Mouse (Mus musculus) CH12F3 (cell line): ENCODE results near the gene Vps13a.
"Not testable (repeated sequence)": the region's sequence is repeated elsewhere in the genome, so short reads cannot be mapped to it uniquely, and the experiment has no call there.

ENCODE experiments used
- in situ Hi-C: fragments of 300-500 bp; cut with MboI; formaldehyde crosslinking; loops from 2 replicates; pipeline ENCODE4 v1.14.3; 2020; ENCODE audit warnings: low sequenced_read_pairs

Gene Vps13a

DNA sequence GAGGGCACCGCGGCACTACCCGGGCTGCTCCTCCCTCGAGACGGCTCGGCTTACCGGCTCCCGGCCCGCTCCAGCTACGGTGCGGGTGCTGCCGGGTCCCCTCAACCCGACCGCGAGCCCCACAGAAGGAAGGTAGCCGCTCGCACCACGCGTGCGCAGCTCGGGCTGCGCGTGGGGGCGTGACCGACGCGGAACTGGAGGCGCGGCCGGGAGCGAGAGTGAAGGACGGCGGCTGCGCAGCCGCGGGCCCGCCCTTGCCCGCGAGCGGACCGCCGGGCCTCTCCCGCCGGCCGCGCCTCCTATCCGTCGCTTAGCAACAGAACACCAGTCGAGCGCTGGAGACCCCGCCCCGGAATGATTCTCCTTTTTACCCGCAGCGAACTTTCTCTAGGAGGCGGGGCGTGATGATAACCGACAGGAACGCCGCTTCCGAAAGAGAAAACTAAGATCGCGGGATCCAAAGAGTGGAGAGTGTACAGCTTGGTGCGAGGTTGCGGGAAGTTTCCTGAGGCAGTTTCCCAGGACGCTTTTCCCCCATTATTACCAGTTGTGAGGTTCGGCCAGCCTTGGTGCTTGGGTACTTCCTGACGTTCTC is at the start of gene Vps13a:
TSS of gene Vps13a (minus strand) at position 144 of the 595 bp plus-strand sequence.
- in situ Hi-C loops, result no loop called here

DNA sequence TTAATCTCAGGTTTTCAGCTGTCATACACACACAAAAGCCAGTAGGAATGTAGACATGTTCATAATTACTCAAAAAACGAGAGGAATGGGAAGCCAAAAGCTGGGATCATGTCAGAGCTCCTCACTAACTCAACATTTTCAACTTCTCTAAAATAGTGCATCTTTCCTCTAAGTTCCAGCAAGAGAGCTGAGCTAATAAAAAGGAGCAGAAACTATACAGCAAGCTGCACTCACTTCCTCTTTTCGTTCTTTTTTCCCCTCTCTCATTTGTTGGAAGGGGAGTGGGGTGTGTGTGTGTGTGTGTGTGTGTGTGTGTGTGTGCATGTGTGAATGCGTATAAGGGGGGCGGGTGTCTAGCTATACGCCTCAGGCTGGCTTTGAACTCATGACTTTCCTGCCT is 46.9 kb upstream of the Vps13a start:
- in situ Hi-C loops, result no loop called here

DNA sequence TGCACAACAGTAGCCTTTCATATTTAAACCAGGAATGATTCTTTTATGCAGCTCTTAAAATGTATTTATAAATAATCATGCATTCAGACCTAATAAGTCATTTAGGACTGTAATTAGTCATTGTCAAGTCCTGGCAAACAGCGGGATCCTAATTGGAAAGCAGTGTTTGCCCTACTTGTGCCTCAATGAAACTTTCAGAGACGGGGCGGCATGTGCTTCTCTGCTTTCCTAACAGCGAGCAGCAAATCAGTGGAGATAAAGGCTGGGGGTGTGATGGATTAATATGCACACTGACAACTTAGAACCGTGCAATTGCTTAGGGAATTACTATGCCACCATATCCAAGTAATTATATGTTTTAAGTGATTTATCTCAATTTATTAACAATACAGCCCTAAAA is 44.5 kb upstream of the Vps13a start:
- in situ Hi-C loops, result no loop called here

DNA sequence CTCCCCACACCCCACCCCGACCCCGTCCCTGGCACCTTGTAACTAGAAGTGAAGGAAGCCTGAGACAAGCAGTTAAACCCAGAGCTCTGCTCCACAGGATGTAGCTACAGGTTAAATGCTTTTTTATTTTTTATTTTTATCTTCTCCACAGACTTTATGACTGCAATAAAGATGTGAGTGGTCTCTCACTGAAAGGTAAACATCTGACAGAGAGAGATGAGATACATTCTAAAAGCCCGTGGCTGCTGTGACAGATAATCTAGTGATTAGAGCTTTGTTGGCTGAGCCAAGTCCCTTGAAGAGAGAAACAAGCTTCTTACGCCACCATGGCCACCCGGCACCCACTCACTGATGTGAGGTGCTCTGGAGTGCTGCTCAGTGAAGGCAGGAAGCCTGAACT is 34.1 kb upstream of the Vps13a start:
- in situ Hi-C loops, result no loop called here

DNA sequence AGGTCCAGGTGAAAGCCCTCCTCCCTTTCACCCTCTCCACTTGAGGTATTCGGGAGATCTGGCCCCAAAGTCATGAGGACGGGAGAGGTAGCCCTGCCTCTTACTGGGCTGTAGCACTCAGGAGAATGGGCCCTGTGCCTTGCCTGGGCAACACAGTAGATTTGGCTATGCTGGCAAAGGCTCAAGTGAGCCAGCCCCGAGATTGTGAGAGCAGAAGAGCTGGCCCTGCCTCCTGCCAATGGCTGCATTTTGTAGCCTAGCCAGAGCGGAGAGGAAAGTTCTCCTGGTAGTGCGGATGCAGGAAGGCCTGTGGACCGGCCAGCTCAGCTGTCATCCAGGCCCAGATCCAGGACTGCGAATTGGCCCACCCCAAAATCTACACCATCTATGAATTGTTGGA is 32.6 kb upstream of the Vps13a start:
- in situ Hi-C loops, result no loop called here

DNA sequence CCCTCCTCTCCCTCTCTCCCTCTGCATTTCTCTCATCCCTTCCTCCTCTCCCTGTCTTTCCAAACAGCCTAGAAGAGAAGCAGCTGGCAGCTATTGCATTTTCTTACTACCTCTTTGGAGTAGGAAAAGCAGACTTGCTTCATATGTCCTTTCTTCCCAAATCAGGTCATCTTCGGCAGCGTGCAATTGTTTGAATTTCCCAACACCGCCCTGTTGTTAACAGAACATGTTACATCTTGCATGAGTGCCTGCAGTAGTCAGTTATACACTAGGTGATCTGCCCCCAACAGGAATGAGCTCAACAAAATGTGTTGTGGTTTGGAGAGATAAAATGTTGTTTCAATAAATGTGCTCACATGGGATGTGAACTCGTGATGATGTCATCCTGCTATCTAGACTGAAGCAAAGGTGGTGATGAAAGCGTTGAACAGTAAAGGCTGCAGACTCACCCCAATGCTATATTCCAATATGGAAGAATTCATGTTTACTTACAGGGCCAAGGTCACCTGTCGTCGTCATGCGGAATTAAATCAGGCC is 31.4 kb upstream of the Vps13a start:
- in situ Hi-C loops, result no loop called here

DNA sequence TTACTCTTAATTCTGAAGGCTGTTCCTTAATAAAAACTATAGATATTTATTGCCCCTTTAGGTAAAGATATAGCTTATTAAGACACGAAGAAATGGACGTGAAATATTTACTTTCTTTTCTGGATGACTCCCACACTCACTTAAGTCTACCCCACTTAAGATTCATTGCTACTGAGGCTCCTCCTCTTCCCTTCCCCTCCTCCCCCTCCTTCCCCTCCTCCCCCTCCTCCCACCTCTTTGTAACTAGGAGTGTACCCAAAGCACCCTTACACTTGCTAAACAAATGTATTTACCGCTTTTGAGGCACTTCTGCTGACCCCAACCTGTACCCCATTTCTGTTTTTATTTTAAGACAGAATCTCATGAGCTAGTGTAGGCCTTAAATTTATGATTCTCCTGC is 24.4 kb upstream of the Vps13a start:
- in situ Hi-C loops, result no loop called here

DNA sequence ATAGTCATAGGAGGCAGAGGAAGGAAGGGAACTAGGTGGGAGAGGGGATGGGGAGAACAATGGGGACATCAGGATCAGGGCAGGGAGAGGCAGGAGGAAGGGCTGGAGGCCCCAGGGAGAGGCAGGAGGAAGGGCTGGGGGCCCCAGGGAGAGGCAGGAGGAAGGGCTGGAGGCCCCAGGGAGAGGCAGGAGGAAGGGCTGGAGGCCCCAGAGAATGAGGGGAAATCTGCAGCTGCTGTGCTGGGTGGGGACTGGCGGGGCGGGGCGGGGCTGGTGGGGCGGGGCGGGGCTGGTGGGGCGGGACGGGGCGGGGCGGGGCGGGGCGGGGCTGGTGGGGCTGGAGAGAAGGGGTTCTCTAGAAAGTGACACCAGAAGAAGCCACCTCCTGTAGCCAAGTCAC is 23.8 kb upstream of the Vps13a start:
- in situ Hi-C loops, result no loop called here

DNA sequence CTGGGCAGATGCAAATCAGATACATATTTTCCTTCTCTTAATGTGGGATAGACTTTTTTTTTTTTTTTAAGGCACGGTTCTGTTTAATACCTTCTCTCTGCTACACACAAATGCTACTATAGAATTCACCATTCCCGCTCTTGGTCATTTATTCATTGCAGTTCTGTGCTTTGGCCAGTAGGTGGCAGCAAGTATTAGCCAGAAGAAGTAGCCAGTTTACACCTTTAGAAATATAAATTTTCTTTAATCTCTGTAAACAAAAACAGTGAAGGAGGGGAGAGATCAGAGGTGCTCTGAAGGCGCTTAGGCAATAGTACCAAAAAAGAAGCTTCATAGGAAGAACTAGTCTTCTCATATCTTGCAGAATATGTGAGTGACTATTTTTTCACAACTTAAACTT is 22.0 kb upstream of the Vps13a start:
- in situ Hi-C loops, result no loop called here

DNA sequence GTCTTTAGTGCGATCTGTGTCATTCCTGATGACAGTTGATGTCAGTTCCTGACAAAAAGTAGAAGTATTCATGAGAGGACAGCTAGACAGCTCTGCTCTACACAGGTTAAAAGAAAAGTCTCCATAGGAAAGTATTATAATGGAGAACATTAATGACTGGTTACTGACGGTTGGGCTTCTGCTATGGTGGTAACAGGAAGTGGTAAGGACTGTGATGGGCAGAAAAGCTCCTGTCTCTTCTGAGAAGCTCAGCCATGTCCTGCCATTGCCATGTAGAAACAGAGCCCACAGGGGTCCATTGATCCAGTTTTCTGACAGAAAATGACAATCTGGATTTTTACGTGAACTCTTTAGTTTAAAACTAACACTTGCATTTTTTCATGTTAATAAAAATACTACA is 21.4 kb upstream of the Vps13a start:
- in situ Hi-C loops, result no loop called here

DNA sequence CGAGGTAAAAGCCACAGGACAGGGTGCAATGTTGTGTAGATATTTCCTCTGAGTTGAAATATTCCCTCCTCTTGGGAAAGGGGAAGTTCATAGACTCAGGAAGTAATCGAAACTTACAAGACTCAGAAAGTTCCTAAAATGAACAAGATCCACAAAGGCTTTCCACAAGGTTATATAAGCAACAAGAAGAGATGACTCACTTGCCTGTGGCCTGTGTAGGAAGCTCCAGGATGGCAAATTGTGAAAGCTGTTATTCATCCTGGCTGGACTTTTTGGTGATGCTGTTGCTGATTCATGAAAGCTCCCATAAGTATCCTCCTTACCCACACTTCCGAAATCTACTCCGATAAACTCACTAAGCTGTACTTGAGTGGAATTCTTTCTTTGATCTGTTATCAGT is 17.2 kb upstream of the Vps13a start:
- in situ Hi-C loops, result no loop called here

DNA sequence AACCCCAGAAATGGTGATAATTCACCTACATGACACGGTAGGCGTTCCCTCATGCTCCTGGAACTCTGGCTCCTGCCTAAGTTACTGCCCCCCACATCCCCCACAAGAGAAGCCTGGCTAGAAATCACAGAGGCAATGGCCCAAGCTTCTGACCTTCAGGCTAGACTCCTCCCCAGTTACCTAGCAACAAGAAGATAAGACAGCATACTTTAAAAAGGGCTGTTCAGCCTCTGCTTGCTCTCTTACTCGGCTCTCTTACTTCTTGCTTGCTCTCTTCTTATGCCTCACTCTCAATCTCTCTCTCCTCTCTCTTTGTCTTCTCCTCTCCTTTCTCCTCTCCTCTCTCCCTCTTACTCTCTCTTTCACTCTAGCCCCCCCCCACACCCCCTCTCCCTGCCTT is 13.8 kb upstream of the Vps13a start:
- in situ Hi-C loops, result not testable (repeated sequence)

DNA sequence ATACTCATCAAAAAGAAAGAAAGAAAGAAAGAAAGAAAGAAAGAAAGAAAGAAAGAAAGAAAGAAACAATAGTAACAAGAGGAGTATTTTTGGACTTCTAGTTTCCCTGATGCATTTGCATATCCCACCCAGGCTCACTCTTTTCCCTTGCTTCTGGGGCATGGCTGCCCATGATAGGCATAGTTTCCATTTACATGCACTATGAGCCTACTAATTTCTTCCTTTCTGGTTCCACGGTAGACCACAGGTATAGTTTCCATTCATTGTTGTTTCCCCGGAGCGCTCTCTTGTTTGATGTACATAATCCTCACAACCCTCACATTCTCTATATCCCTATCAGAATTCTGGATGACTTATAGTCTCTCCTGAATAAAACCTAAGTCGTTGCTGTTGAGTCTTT is 9.2 kb upstream of the Vps13a start:
- in situ Hi-C loops, result no loop called here

DNA sequence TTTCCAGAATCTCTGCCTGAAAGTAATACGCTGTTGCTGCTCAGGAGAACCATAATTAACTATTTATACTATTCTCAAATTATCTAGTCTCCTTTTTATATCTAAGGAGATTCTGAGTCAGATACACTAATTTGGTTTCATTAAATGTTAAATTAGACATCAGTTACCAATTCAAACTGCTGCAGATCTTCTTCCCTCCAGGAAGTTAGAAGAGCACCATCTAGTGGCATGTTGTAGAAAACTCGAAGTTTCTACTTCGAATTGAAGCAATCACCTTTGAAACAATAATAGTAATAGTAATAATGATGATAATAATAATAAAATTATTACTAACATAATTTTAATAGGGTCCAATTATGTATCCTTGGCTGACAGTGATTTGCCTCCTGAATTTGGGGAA is 4.1 kb upstream of the Vps13a start:
- in situ Hi-C loops, result no loop called here

DNA sequence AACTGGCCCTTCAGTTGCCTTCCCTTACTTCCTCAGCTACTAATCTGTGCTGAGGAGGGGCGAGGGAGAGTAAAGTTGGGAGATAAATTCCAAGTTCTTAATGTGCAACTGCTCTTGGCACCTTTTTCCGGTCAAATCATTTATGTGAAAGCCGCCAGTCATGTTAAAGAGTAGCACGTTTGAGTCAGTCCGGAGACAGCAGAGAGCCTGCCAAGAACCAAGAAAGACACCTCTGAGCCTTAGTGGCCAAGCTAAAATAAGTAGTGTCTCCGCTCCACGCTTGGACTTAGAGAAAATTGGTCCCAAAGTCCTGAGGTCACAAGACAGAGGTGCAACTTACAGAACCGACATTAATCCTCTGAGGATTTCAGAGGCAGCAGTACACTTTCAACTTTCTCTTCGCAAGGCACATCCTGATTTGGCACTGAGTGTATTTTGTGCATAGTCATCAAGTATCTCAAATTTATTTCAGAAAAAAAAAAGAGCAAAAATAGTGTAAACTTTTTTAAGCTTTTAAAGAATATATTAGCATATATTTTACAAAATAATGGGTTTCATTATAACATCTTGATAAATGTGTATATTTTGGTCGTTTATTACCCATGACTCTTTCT is 780 bp upstream of the Vps13a start:
- in situ Hi-C loops, result no loop called here

DNA sequence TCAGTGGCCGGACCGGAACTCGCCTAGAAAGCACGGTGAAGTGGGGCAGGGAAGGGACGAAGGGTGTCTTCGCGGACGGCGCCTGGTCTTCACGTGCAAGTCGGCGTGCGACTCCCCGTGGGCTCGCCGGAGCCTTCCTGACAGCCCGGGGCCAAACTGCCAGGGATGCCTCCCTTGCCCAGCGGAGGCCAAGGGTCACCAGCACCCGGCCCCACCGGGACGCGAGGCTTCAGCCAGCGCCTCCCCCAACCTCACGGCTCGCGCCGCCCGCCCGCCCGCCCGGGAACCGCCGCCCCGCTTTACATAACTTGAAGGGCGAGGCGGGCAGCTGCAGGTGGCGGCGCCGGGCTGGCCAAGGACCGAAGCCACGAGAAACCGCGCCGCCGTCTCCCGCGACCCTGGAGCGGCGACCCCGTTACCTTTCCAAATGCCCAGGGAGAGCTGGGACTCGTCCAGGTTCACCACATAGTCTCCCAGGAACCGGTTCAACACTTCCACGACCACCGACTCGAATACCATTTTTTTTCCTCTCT is 416 bp downstream of the Vps13a start:
- in situ Hi-C loops, result no loop called here

DNA sequence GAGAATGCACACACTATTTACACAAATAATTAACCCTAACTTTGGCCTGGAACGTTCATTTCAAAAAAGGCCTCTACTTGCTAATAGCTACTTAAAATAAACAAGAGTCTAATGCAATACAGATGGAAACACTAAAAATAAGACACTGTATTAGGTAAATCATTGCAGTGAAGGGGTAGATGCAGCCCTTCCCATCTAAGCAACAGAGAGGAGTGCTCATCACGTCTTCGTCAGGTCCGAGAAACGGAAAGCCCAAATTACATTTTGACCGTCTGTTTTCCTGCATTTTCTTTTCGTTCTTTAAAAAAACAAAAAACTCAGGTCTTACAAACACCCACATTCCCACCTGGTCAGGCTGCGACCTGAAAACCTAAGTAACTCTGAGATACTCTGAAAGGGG is 947 bp downstream of the Vps13a start:
- in situ Hi-C loops, result no loop called here

DNA sequence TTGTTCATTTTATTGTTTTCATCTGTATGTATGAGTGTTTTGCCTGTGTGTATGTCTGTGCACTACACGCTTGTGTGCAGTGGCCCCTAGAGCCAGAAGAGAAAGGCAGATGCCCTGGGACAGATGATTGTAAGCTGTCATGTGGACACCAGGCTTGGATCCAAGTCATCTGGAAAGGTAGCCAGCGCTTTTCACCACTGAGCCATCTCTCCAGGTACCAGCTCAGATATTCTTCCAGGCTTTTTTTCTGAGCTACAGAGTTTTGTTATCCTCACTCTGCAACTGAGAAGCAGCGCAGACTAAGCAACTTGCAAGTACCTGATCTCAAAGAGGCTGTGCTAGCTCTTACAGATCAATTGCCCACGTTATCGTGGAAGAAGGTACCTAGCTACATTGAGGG is 1.5 kb downstream of the Vps13a start:
- in situ Hi-C loops, result no loop called here

DNA sequence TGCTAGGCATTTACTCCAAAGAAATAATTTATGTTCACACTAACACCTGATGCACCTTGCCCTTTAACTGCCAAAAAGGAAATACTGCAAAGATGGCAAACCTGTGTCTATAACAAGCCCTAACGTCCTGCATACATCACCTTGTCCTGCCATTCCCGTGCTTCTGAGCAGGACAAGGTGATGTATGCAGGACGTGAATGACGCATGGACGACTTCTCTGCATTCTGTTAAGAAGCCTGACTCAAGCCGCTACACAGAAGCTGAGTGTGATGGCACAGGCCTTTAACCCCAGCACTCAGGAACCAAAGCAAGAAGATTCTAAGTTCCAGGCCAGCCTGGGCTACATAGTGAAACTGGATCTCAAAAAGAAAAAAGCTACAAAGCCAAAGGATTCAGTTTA is 2.2 kb downstream of the Vps13a start:
- in situ Hi-C loops, result no loop called here

DNA sequence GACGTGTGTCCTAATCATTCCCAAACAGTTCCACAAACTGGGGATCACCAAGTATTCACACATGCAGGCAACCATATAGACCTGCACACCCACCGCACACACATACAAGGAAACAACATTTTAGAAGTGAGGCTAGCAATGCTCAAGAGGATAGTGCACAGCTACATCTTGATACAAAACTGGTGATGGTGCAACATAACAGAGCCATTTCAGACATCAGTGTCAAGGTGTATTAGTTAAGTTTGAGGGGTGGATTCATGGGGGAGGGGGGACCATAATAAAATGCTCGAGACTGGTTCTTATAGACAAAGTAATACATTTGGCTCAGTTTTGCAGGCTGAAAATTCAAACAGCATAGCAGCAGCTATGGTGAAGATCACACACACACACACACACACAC is 2.8 kb downstream of the Vps13a start:
- in situ Hi-C loops, result no loop called here

DNA sequence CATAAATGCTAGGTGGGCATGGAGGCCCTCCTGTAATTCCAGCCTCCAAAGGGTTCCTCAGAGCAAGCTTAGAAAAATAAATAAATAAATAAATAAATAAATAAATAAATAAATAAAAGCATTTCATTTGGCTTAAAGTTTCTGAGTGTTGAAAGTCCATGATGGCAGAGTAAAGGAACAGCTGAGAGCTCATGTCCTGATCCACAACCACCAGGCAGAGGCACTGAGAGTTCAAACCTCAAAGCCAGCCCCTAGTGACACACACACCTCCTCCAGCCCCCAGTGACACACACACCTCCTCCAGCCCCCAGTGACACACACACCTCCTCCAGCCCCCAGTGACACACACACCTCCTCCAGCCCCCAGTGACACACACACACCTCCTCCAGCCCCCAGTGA is 3.3 kb downstream of the Vps13a start:
- in situ Hi-C loops, result not testable (repeated sequence)

DNA sequence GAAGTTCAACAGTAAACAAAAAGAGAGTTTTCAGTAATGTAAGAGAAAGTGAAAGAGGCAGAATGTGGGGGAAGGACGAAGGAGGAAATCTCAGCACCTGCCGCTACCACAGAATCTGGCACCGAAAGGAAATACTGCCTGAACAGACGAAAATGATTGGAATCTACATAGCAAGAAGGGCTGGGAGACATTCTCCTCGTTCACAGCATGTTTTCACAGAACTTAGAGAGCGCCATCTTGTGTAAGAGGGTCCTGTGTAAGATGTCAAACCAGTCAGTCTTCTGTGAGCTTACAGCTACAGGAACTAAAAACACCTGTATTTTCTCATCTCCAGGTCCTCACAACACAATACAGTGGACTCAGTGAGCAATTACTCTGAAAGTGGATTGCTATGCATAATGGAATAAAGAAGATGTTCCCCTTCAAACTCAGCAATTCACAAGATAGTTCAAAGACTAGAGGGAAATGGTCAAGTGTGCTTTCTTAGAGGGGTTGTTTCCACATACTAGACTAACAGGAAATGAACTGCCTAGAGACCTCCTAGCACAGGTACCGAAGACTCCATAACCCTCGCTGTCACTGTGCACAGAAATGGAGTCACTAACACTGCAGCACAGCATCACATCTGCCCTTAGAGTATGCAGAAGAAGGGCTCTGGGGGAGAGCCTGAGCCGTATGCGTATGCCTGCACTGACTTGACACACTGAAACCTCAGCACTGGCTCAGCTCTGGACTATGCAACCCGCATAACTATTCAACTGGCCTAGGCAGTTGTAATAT is 7.3 kb downstream of the Vps13a start:
- in situ Hi-C loops, result no loop called here
